Mouse (Mus musculus) layer of hippocampus, adult 11-12 months (tissue): Measurements from ENCODE around the gene Gm10322.

Experiments
- DNase-seq: peaks from one replicate; pipeline ENCODE4 v3.0.0; 2022; ENCODE audit warnings: low spot score

The Gm10322 gene

DNA sequence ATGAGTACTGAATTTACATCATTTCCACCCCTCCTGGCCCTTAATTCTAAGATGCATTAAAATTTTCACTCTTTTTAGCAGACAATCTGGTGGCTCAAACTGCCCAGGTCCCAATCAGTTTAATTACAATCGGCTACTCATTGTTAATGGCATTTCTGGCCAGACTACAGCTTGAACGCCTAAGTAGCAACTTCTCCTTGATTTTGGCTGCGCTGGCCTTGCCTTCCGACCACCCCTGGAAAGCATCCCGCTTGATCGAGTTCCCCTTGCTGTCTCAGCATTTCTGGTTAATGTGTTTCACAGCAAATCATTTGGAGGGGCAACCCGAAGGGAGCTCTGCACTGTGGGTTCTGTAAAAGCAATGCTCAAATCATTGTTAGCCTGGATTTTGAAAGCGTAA, 13.8 kb upstream of the Gm10322 start:
- DNase-seq, result no peak

DNA sequence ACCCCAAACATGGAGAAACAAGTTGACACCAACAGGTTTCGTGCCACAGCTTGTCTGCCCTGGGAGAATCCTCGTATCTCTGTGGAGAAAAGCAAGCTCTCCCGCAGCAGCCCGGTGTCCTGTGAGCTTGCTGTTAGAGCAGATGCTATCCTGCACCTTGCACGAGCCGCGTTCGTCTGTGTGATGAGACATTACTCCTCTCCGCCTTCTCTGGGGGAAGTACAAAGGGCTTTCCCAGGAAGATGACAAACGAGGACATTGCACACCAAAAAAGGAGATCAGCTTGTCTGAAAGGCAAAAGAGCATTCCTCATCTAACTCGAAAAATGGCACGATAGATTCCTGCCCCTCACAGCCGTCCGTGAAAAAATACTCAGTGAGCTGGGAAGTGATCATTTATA, 13.0 kb upstream of the Gm10322 start:
- DNase-seq, result no peak

DNA sequence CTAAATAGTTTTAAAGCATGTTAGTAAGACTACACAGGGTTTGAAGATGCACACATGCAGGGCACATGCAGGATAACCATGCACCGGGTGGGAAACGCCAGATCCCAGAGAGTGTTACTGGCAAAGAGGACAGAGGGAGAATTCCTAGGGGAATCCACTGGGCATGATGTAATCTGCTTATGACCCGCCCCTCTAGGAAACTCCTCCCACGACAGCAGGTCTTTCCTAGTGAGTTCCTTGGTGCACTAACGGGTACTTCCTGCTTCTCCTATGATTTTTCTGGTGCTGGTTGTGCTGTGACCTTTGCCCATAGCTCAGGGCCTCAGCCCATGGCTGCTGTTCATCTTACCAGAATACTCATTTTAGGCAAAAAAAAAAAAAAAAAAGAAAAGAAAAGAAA, 12.0 kb upstream of the Gm10322 start:
- DNase-seq, result no peak

DNA sequence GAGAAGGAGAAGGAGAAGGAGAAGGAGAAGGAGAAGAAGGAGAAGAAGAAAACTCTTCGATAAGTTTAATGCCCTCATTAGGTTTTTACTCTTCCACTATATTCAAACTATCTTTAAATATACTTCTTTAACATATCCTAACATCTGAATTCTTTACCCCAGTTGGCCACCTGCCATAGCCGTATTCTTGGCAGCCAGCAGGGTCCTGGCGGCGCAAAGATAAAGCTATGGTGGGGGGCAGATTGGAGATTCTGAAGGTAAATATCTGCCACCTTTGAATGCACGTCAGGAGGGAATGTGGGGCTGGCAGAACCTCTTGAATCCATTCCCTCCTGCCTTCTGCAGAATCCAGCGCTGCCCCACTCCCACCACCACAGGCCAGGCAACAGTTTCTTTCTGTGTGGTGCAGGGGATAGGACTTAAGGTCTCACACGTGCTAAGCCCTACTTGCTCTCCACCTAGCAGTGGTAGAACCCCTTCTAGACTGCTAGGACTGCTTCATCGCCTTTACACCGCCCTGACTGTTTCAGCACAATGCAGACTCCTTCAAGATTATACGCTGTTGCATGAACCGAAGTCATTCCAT, 10.9 kb upstream of the Gm10322 start:
- DNase-seq, result no peak

DNA sequence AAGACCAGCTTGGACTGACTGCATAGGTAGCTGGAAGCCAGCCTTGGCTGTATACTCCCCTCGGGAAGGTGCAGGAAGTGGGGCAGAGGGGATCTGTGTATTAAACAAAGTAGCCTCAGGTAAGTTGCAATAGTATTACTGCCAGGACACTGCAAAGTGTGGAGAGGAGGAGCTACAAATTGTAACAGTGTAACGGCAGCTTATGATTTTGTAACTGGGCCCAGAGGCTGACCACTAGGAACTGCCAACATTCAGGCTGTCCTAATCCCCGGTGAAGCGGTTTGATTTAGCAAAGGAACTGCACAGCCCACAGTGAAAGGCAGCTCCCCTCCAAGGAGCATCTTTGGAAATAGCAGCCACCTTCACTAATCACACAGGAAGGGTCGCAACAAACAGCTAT, 2.6 kb upstream of the Gm10322 start:
- DNase-seq, result no peak

DNA sequence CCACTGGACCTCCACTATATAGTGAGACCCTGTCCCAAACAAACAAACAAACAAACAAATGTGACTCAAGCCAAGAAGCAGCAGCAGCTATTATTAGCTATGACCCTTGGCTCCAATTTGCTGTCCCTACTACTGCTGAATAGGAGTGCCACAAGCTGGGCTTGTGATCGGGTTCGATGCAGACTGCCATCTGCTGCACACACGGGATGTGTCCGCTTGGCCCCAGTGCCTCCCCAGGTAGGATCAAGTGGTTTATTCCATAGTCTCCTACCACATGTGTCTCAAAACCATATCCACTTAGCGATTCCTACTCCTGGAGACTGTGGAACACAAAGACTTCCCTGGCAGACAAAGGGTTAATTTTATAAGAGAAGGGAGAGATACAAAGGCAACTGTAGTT, 1.7 kb upstream of the Gm10322 start:
- DNase-seq, result no peak

DNA sequence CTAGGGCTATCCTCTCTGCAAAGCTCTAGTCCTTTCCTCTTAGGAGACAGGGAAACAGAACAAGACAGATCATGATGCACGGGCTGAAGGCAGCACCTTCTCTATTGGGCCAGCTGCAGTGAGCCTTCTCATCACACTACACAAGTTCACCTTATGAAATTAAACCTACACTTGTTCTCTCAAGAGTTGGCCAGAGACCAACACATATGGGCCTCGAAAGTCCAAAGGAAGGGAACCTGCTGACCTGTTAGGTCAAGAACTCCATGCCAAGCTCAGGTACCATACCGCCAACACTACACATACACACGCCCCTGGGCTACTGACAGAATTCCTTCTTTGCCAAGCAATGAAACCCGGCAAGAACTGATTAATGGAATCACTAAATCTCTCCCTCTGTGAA, 452 bp upstream of the Gm10322 start:
- no peak for DNase-seq

DNA sequence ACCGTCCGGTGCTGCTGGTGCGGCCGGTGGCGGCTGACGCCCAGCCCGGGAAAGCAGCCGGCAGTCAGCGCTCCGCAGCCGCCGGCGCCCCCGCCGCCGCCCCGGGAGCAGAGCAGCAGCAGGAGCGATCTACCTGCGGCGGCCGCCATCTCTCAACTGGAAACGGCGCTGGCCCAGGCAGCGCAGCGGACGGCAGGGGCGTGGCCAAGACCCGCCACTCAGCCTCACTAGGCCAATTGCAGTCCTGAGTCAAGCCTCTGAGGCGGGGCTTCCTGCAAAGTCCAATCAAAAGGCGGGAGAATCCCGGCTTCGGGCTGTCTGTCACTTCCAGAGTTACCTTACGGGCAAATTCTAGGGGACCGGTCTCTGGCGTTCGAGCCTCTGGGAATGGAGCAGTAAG, 659 bp downstream of the Gm10322 start, which contains the start of gene Mcu:
Gene Mcu (minus strand): TSS at position 171 of the 400 bp plus-strand sequence.
- DNase-seq, result peak; percentile 97

DNA sequence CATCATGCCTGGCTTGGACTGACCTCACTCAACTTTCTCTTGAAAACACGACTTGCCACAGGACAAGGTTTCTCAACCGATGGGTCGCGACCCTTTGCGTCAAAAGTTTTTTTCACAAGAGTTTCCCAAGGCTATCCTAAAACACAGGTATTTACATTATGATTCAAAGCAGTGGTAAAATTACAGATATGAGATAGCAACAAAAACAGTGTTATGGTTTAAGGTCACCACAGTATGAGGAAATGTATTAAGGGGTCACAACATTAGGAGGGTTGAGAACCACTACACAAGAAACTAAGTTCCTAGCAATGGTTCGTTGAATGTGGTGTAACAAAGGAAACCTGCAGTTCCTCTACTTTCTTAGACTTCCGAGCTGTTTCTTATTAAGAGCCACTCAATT, 1.9 kb downstream of the Gm10322 start:
- DNase-seq, result no peak

DNA sequence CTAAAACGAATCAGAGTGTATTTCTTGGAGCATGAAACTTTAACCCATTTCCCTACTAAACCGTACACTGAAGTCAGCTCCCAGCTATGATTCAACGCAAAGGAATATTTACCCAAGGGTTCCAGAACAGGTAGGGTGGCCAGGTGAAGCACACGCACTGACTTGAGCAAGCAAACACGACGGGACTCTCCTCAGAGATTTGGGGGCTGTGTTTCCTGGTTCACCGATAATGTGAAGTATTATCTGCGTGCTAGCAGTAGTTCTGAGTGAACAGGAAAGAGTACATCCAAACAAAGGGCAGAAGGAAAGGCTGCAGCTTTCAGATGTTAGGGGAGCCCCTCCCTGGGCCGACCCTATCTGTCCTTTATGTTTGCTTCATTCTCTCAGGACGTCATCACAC, 5.5 kb downstream of the Gm10322 start:
- no peak for DNase-seq

DNA sequence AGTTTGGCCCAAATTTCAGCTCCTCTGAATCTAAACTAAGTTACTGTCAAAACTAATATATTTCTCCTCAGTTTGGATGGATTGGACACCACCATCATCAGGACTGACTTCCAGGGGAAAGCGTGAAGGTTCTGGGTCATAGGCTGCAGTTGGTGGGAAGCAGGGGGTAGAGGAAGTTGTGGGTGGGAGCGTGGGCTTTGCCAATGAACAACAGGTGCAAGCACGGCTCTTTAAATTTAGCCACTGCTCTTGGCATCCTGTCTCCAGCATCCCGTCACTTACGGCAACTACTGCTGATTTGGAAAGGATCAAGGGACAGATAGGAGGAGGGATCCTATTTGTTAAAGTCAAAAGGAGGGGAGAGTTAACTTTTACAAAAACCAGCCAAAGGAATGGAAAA, 7.6 kb downstream of the Gm10322 start:
- no peak for DNase-seq

DNA sequence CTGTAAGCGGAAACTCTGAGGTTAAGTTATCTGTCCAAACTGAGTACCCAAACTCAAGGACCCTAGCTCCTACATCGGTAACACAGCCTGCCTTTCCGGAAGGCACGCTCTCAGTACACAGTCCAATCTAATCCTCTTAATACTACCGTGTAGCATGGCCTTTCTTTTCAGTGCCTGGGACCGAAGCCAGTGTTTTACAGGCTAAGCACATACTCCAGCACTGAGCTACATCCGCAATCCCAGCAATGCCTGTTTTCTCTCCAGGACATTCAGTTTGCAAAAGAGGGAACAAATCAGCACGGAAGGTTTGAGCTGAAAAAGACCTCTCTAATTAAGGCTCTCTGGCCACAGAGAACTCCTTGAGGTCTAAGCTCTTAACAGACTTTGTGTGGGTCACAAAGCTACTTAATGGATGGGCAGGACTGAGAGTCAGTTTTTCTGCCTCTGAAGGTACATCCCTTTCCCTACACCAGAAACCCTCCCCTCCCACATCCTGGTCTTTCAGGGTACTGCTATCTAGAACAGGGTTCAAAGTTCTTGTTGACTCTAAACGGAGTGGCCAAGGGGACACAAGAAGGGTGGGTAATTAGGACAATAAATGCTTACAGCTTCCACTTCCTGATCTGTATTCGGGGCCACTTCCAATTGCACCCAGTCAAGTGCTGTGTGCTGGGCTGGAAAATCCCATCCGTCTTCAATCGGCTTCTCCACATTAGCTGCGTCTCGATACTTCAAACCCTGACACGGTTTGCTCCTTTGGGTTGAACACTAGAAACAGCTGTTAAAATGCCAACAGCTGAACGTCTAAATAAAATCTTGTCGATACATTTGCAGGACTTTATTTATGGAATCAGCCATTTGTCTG, 13.0 kb downstream of the Gm10322 start:
- no peak for DNase-seq

DNA sequence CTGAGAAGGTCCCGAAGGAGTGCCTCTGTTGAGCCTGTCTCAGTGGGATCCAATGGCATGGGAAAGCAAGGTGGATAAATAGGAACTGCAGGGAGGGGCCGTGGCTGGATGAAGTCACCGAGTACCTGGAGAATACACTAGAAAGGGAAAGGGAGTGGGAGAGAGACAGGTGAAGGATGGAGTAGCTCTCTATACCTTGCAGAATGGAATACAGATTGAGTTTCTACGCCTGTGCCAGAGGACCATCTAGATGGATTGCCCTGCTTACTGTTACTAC, 13.6 kb downstream of the Gm10322 start:
- DNase-seq, result no peak

DNA sequence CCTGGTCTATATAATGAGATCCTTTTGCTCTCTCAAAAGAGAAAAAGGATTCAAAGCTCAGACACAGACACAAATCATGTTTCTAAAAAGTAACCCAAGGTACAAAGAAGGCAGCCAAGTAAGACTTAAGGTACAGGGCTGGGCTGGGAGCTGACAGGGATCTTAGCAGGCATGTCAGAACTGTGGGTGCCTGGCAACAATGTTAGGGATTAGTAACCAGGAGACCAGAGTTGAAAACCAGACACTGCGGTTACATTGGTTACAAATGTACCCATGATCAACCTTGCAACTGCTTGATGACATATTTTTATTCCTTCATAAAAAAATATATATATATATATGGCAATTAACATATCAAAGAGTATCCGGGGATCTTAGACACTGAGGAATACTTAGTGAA, 20.2 kb downstream of the Gm10322 start:
- DNase-seq, result no peak

DNA sequence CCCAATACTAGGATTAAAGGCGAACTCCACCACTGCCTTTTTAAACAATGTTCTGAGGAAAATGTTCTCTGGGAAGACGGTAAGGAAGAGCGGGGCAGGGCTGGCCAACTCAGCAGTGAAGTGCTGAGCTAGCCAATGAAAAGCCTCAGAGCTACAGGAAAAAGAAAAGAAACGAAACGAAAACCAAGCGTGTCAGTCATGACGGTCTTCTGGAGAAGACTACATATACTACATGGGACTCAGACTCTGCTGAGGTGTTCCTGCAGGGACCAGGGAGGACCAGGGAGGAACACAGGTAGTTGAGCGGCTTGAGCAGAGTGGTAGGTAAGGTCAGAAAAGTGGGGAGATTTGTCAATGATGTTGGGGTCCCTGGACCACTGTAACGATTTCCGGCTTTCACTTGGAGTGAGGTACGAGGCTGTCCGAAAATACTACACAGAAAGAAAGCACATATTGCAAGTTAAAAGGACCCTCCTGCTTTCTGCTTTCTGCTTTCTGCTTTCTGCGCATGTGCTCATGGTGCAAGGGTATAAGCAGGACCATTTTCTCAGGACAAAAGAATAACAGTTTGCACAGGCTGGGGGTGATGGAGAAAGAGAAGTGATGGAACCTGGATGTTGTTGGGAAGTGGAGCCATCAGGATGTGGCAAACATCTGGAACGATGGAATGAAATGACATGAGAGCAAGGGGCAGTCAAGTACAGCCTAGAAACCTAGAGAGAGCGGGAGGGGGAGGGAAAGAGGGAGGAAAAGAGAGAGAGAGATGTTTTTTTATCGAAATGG, 21.1 kb downstream of the Gm10322 start:
- DNase-seq, result no peak

DNA sequence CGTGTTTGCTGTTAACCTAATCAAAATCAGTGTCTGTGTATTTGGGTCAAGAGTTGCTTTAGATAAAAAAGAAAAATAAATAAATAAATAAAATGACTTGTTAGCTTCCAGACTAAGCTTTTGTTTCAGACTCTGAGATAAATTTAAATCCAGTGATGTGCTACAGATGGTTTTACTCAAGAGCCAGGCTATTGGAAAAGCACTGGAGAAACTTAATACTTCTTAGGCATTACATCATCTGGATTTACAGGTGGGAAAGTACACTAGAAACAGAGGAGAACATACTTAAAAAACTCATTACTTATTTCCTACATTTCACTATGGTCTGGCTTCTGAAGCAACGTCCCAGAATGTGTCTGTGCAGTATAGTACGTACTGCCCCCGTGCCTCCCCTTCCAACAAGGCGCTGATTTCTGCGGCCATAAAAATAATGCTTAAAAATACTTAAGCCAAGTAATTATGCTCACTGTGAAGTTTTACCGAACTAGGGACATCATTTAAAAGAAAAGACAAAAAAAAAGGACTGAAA, 21.8 kb downstream of the Gm10322 start:
- DNase-seq, result no peak

DNA sequence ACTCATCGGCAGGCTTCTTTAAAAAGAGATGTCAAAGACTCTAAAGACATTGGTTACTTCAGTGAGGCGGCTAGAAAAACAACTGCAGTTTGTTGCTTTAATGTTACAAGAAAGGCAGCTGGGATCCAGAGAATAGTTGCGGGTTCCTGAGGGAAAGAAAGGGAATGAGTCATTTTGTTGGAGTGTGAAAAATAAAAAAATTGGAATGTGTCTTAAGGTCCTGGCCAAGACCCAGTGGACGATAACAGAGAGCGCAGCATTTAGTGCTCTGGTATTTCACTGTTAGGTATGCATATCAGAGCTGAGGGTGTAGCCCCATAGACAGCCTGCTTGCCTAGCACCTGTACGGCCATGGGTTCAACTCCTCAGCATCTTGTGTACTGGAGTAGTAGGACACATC, 22.7 kb downstream of the Gm10322 start:
- DNase-seq, result no peak

DNA sequence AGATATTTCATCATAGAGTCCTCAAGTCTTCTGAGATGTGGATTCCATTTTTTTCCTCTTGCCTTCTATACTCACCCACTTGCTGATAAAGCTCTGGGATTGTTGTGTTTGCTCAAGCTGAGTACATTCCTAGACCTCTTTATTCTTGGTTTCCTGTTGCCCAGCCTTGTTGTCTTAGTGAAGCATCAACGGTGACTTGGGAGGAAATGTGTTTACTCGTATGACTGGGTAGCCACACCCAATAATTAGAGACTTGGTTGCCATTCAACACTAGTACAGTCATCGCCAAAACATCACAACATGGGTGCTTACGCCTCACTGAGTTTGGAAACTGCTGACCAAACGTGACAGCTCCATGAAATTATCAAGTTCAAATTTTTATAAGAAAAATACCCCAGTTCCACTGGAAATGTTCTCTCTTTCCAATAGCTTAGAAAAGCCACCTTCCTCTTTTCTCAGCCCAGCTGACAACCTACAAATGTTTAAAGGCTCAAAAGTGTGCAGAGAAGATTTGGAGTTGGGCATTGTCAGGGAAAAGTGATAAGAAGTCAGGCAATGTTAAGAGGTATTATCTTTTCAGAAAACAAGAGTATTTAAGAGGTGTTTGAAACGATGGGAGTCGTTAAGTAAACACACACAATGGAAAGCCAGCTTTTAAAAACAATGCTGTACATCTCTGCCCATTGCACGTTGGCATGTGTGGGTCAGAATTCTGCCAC, 27.0 kb downstream of the Gm10322 start:
- DNase-seq, result no peak

DNA sequence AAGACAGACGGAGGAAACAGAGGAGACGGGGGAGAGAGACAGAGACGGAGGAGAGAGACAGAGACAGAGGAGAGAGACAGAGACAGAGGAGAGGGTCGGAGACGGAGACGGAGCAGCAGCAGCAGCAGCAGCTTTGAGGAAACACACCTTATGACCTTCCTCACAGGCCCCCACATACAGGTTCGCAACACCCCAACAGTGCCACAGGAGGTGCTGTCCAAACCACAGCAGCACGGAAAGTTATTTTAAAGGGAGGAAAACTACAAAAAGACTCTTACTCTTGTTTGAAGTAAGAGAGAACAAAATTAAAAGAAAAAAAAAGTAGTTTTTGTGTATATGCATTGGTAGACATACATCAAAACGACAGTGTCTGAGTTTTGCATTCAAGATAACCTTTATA, 27.8 kb downstream of the Gm10322 start:
- no peak for DNase-seq

DNA sequence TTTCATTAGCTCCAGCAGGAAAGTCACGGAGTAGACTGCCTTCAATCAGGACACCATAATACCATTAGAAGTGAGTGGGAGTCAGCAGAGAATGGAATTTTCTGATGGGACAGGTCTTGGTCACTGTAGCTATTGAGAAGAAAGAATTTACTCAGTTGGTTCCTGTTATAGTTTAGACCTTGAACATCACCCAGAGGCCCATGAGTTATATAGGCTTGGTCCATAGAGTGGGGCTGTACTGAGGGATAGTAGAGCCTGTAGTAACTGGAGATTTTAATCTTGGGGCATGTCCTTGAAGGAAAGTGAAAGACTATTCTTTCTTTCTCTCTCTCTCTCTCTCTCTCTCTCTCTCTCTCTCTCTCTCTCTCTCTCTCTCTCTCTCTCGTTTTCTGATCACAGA, 28.8 kb downstream of the Gm10322 start:
- no peak for DNase-seq

DNA sequence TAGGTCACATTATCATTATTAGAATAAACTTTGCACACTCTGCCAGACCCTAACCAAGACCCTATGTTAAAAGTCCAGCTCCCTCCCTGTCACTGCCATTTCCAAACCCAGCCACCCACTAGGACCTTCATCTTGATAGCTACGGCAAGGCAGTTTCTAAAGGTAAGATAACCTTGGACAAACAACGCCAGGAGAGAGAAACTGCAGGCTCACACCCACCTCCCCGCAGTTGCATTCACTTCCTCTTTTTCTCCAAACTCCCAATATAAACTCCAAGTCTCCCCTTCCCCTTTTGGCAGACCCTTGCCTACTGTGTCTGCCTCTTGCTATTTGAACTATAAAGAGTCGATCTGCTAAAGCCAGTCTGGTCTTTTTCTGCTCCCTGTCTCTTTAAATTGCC, 29.3 kb downstream of the Gm10322 start:
- no peak for DNase-seq

DNA sequence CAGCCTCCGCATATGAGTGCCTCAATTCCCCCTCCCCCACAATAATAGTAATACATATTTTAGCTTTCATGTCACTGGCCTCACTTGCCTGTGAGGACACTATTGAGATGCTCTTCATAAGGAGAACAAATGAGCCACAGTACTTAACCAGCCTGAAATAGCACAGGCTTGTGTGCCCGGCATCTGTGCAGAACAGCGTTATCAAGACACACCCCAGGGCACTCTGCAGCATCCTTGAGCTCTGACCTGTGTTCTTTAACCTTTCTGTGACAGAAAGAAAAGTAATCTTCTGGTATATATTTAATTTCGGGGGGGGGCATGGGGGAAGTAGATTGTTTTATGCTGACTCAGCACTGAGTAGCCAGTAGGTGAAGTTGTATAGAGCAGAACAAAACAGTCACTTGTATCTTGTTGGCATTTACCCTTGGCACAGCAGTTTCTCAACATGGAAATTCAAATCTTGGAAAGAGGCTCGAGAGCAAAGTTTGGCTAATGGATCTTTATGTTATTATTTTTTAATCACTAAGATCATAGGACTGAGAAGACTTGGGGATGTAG, 31.0 kb downstream of the Gm10322 start:
- DNase-seq, result no peak
